Mouse (Mus musculus) brain, embryonic 14.5 days (tissue): ENCODE results near the gene Minos1. TPM values are rescaled to one million over a fixed set of nuclear protein-coding genes. Genes with fewer than 3 reads are reported as not detected.

Experiments
- DNase-seq: peaks from one replicate; pipeline ENCODE4 v3.0.0-alpha.2; 2011; ENCODE audit warnings: low read depth
- CTCF ChIP-seq: fragments of 200-500 bp; IDR thresholded peaks from 2 replicates; pipeline ENCODE4 v1.5.1; 2012; ENCODE audit warnings: inconsistent platforms, mild to moderate bottlenecking, moderate library complexity, borderline replicate concordance; ENCODE audit not compliant: insufficient read depth, insufficient read length; ENCODE audit errors: extremely low read depth
- POLR2A ChIP-seq: fragments of 200-500 bp; IDR thresholded peaks from 2 replicates; pipeline ENCODE4 v1.6.1; 2012; ENCODE audit warnings: mild to moderate bottlenecking, inconsistent platforms, borderline replicate concordance; ENCODE audit not compliant: poor library complexity, insufficient read depth, insufficient read length, severe bottlenecking; ENCODE audit errors: extremely low read depth
- polyA plus RNA-seq: library from polyadenylated mRNA; depleted of rRNA; stranded (reverse); fragments of >200 nt; gene quantifications from 2 replicates; pipeline ENCODE4 v1.2.3, GENCODE M21; 2012; rRNA removed

Minos1 gene
- 115 and 144 TPM in 2 replicates for polyA plus RNA-seq

- peak; percentile 99 for DNase-seq
- TF ChIP-seq POLR2A = peak; percentile 35; the same call in 1 of the 2 replicates
- TF ChIP-seq CTCF = no peak
These were observed at the start of gene Minos1 for GRCm38 (mm10) chr4:139130701-139131549. Gene Minos1, minus strand, starts transcription at chr4:139131113.

DNA sequence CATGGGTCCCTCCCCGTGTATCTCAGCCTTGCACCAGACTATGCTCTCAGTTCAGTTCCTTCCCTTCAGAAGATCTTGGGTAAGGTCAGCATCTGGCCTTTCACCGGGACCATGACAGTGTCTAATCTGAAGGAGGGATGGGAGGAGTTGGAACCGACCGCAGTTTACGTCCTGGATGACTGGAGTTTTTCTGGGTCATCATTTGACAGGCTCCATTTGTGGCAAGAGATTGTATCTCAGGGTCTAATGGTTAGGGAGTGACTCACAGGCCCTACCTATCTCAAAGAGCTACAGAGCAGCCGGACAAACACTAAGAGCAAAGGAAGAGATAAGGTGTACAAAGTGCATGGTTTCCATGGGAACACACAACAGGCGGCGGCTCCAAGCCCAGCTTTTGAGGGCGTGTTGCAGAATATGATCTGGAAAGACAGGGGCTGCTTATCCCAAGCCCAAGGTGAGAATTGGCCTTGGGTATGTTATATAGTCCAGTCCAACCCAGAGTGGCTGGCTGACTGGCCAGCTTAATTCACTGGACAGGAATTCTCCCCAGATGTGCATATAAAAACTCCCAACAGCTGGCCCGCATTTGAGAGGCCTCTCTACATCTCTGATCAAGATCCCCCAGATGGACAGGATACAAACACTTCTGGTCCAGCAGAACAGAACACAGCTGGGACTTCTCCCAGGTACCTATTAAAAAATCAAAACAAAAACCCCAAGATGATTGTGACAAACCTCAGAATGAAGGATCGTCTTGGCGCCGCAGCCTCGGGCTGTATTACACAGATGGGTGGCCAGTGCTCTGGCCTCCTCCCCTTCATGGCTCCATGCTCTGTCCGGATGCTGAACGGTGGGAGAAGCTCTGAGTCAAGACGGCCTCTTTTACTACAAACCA, 49.1 kb upstream of the Minos1 start:
- TF ChIP-seq POLR2A = no peak
- no peak for TF ChIP-seq CTCF
- DNase-seq = no peak

DNA sequence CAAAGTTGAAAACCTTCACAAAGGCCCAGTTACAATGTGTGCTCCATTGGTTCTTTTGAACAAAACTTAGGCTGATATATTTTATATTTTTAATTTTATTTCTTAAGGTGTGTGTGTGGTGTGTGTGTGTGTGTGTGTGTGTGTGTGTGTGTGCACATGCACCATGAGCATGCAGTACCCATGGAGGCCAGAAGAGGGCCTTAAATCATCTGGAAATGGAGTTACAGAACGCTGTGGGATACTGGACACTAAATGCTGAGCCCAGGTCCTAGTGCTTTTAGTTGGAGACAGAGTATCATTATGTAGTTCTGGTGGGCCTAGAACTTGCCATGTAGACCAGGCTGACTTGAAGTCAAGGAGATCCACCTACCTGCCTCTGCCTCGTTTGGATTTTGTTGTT, 48.3 kb upstream of the Minos1 start:
- TF ChIP-seq CTCF (no peak), POLR2A (no peak)

DNA sequence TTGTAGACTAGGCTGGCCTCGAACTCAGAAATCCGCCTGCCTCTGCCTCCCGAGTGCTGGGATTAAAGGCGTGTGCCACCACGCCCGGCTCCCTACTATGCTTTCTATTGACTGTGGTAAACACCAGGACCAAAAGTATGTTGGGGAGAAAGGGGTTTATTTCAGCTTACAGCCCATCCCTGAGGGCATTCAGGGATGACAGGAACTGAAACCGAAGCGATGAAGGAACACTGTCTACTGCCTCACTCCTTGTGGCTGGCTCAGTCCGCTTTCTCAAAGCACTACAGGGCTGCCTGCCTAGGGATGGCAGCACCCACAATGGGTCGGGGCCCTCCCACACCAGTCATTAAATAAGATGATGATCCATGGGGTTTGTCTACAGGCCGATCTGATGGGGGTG, 47.5 kb upstream of the Minos1 start:
- TF ChIP-seq POLR2A (no peak), CTCF (no peak)
- no peak for DNase-seq

More for the DNA sequence above, 48.3 kb upstream of the Minos1 start:
- DNase-seq = no peak

DNA sequence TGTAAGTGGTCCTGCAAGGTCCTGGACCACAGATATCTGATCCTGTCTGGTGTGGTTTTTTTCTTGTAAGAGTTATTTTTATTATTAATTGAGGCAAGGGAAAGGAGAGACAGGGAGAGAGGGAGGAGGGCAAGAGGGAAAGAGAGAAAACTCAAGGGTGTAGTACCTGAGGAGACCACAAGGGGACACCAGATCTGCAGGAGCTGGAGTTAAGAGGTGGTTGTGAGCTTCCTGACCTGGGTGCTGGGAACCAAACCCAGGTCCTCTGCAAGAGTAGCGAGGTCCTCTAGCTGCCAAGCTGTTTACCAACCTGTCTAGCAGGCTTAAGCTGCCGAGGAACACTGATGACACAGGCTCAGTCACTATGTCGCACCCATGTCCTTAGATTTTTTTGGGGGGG, 47.0 kb upstream of the Minos1 start:
- no peak for DNase-seq
- TF ChIP-seq CTCF = peak; percentile 52; the same call in 1 of the 2 replicates
- no peak for TF ChIP-seq POLR2A

GRCm38 (mm10) chr4:139176023-139176422, 45.1 kb upstream of the Minos1 start:
- peak; percentile 11 for DNase-seq
- TF ChIP-seq POLR2A = no peak
- no peak for TF ChIP-seq CTCF

DNA sequence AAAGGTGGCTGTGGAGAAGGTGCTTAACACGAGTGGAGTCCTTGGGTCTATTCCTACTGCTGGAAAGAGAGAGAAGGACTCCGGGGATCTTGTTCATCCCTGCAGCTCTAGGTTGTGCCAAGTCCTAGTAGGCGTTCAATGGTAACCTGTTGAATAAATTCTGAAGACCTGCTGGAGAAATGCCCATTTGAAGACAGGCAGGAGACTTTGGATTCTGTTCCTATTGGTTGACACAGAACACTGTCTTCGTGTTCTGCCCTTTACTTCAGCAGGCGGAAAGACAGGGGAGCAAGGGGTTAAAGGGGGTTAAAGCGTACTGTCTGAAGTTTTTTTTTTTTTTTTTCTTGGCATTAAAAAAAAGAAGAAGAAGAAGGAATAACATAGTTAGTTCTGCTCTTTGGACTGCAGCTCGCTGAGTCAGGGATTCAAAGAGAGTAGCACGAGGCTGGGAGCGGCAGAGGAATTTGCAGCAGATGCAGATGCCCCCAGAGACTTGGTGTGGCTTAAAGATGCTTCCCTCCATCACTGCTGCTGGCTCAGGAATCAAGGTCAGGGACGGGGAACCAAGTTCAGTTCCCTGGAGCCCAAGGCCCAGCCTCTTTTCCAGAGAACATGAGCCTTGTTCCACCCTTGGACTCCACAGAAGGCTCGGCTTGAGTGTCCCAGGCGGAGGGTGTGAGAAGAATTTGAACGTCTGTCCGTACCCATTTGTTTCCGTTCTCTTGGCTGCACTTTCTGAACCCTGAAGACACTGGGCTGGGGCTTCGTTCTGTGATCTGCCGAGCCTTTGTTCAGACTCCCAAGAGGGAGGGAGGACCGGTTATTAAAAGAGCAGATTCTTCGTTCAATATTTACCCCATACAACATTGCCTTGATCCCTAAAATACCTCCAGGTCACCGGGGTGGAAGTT, 44.4 kb upstream of the Minos1 start:
- peak; percentile 28 for DNase-seq
- TF ChIP-seq POLR2A (no peak), CTCF (no peak)

- no peak for TF ChIP-seq CTCF
- no peak for TF ChIP-seq POLR2A
- no peak for DNase-seq
These were observed 38.9 kb upstream of the Minos1 start for GRCm38 (mm10) chr4:139169748-139170279.

DNA sequence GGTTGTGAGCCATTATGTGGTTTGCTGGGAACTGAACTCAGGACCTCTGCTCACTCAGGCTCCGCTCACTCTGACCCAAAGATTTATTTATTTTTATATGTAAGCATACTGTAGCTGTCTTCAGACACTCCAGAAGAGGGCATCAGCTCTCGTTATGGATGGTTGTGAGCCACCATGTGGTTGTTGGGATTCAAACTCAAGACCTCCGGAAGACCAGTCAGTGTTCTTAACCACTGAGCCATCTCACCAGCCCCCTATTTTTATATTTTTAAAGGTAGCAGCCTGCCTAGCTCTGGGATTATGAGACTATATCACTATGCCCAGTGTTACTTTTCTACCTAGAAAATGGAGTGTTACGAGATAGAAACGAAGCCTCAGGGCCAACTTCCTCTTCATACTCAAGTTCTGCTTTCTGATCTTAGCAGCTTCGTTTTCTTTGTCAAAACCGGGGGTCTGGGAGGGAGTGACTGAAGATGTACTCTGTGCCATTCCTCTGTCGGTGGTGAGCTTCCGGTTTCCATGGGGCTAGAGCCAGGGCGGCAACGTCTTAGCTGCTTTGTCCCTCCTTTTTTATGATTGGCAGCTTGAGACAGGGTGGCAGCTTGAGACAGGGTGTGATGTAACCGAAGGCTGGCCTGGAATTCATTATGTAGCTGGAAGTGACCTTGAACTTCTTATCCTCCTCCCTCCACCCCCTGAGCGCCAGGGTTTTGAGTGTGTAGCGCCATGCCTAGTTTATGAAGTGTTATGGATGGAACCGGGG, 38.3 kb upstream of the Minos1 start:
- no peak for TF ChIP-seq POLR2A
- no peak for TF ChIP-seq CTCF

GRCm38 (mm10) chr4:139167107-139167506, 36.2 kb upstream of the Minos1 start:
- TF ChIP-seq POLR2A = no peak
- TF ChIP-seq CTCF = no peak
- DNase-seq = no peak

More for the DNA sequence above, 38.3 kb upstream of the Minos1 start:
- peak; percentile 30 for DNase-seq

DNA sequence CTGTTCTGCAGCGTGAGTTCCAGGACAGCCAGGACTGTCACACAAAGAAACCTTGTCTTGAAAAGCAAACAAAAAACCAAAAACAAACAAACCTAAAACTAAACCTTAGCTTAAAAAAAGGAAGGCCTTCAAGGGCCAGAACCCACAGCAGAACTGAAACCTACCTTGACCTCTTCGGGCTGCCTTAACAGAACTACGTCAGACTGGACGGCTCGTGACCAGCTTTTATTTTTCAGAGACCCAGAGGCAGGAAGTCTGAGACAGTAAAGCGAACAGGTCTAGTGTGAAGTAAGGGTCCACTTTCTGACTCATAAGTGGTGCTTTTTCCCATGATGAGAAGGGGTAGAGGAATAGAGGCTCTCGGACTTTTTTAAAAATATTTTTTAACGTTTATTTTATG, 35.3 kb upstream of the Minos1 start:
- DNase-seq = no peak
- TF ChIP-seq CTCF (no peak), POLR2A (no peak)
